Mouse (Mus musculus) limb, embryonic 13.5 days (tissue): ENCODE measurements around the gene Frs2. TPM values are rescaled to one million over a fixed set of nuclear protein-coding genes. Genes with fewer than 3 reads are reported as not detected.

Source experiments
- ATAC-seq: fragments of 200-750 bp; cut with Nextera tagmentation; 2 replicates; pipeline ENCODE4 v1.8.0; 2017; ENCODE audit warnings: low read depth, moderate number of reproducible peaks, moderate TSS enrichment; ENCODE audit not compliant: low FRiP score
- H3K27ac ChIP-seq: fragments of 300-500 bp; sonication (generic); 2 replicates; pipeline ENCODE4 v1.5.1; 2015; ENCODE audit warnings: inconsistent platforms, mild to moderate bottlenecking, moderate library complexity
- H3K27me3 ChIP-seq: fragments of 300-500 bp; sonication (generic); 2 replicates; pipeline ENCODE4 v1.6.1; 2015; ENCODE audit warnings: mild to moderate bottlenecking, inconsistent platforms
- H3K36me3 ChIP-seq: fragments of 300-500 bp; sonication (generic); 2 replicates; pipeline ENCODE4 v1.6.1; 2015; ENCODE audit warnings: inconsistent platforms, mild to moderate bottlenecking, moderate library complexity
- H3K4me1 ChIP-seq: fragments of 300-500 bp; sonication (generic); 2 replicates; pipeline ENCODE4 v1.6.1; 2015; ENCODE audit warnings: inconsistent platforms
- H3K4me2 ChIP-seq: fragments of 300-500 bp; sonication (generic); replicated peaks from 2 replicates; pipeline ENCODE4 v1.6.1; 2015; ENCODE audit warnings: inconsistent platforms, mild to moderate bottlenecking, moderate library complexity
- H3K4me3 ChIP-seq: fragments of 300-500 bp; sonication (generic); 2 replicates; pipeline ENCODE4 v1.5.1; 2015; ENCODE audit warnings: moderate library complexity, mild to moderate bottlenecking, inconsistent platforms
- H3K9ac ChIP-seq: fragments of 300-500 bp; sonication (generic); 2 replicates; pipeline ENCODE4 v1.6.1; 2015; ENCODE audit warnings: mild to moderate bottlenecking, inconsistent platforms
- H3K9me3 ChIP-seq: fragments of 300-500 bp; sonication (generic); 2 replicates; pipeline ENCODE4 v1.6.1; 2016; ENCODE audit warnings: inconsistent platforms
- WGBS: fragments of 180-500 bp; shearing (Covaris S2); methylation state at CpG from one replicate; pipeline ENCODE4 v1.1.7; 2015; 5-methylcytosine and 5-hydroxymethylcytosine counted together
- polyA plus RNA-seq: library from polyadenylated mRNA; unstranded; fragments of >200 nt; fragmentation: Nextera tagmentation; extraction: Ambion mirVana; gene quantifications from 2 replicates; pipeline ENCODE4 v1.2.1, GENCODE M21; 2015

The Frs2 gene
- polyA plus RNA-seq, 1 experiment from 2014 or later, result 21.8 TPM

- Histone ChIP-seq H3K9ac (no peak overlapping the region), H3K9me3 (no peaks in the 10 kb centered on the region), H3K4me3 (no peak overlapping the region), H3K4me2 (no peak overlapping the region), H3K4me1 (peaks cover 17% of the 10 kb centered on the region), H3K36me3 (no peaks in the 10 kb centered on the region), H3K27me3 (no peaks in the 10 kb centered on the region), H3K27ac (no peak overlapping the region)
- ATAC-seq, result no peak
- WGBS, result 95% methylated on average over 7 of the region's 7 CpGs
Observed at GRCm38 (mm10) chr10:117120051-117120666, 28.2 kb downstream of the Frs2 start.

- H3K36me3 ChIP-seq, result no peaks in the 10 kb centered on the region
- H3K9me3 ChIP-seq, result no peaks in the 10 kb centered on the region
- H3K27me3 ChIP-seq, result no peaks in the 10 kb centered on the region
- no peak for ATAC-seq
- H3K4me2 ChIP-seq, result no peak overlapping the region
- no peak overlapping the region for H3K27ac ChIP-seq
- H3K4me3 ChIP-seq, result no peak overlapping the region
- peaks cover 22% of the 10 kb centered on the region for H3K4me1 ChIP-seq
- H3K9ac ChIP-seq, result no peak overlapping the region
- 79% methylated on average over 11 of the region's 11 CpGs for WGBS
Observed at GRCm38 (mm10) chr10:117119531-117119930, 28.8 kb downstream of the Frs2 start.

- Histone ChIP-seq H3K27ac (no peak overlapping the region), H3K4me2 (no peak overlapping the region), H3K4me3 (no peak overlapping the region), H3K9ac (no peak overlapping the region), H3K27me3 (no peaks in the 10 kb centered on the region), H3K36me3 (no peaks in the 10 kb centered on the region), H3K9me3 (no peaks in the 10 kb centered on the region), H3K4me1 (peaks cover 25% of the 10 kb centered on the region)
- ATAC-seq, result no peak
- 75% methylated on average over 7 of the region's 7 CpGs for WGBS
Observed at GRCm38 (mm10) chr10:117118421-117118831, 29.9 kb downstream of the Frs2 start.

- no peak for ATAC-seq
- 54% methylated on average over 3 of the region's 3 CpGs for WGBS
- Histone ChIP-seq H3K27me3 (no peaks in the 10 kb centered on the region), H3K36me3 (no peaks in the 10 kb centered on the region), H3K9ac (no peak overlapping the region), H3K4me1 (peaks cover 37% of the 10 kb centered on the region), H3K4me3 (no peak overlapping the region), H3K4me2 (no peak overlapping the region), H3K9me3 (no peaks in the 10 kb centered on the region), H3K27ac (no peak overlapping the region)
Observed at GRCm38 (mm10) chr10:117115652-117116051, 32.7 kb downstream of the Frs2 start.

- Histone ChIP-seq H3K27me3 (no peaks in the 10 kb centered on the region), H3K9ac (no peak overlapping the region), H3K4me1 (peaks cover 38% of the 10 kb centered on the region), H3K9me3 (no peaks in the 10 kb centered on the region), H3K4me2 (no peak overlapping the region), H3K27ac (peak overlapping the region; percentile 0; the same call in 1 of the 2 replicates), H3K4me3 (no peak overlapping the region), H3K36me3 (no peaks in the 10 kb centered on the region; the same call in 1 of the 2 replicates)
- WGBS, result 31% methylated on average over 2 of the region's 2 CpGs
- no peak; the same call in 1 of the 2 replicates for ATAC-seq
Observed at GRCm38 (mm10) chr10:117112545-117112944, 35.8 kb downstream of the Frs2 start.

GRCm38 (mm10) chr10:117111455-117111854, 36.9 kb downstream of the Frs2 start:
- no peaks in the 10 kb centered on the region; the same call in 1 of the 2 replicates for H3K36me3 ChIP-seq
- ATAC-seq, result no peak
- H3K9ac ChIP-seq, result no peak overlapping the region
- H3K4me3 ChIP-seq, result no peak overlapping the region
- H3K27ac ChIP-seq, result no peak overlapping the region
- H3K4me2 ChIP-seq, result no peak overlapping the region
- WGBS, result 73% methylated on average over 7 of the region's 7 CpGs
- H3K27me3 ChIP-seq, result no peaks in the 10 kb centered on the region
- no peaks in the 10 kb centered on the region for H3K9me3 ChIP-seq
- H3K4me1 ChIP-seq, result peaks cover 42% of the 10 kb centered on the region

GRCm38 (mm10) chr10:117110271-117110670, 38.1 kb downstream of the Frs2 start:
- H3K4me2 ChIP-seq, result no peak overlapping the region
- H3K9me3 ChIP-seq, result no peaks in the 10 kb centered on the region
- no peak overlapping the region for H3K27ac ChIP-seq
- H3K27me3 ChIP-seq, result no peaks in the 10 kb centered on the region
- no peak overlapping the region for H3K9ac ChIP-seq
- peaks cover 37% of the 10 kb centered on the region for H3K4me1 ChIP-seq
- ATAC-seq, result no peak
- no peak overlapping the region for H3K4me3 ChIP-seq
- no peaks in the 10 kb centered on the region; the same call in 1 of the 2 replicates for H3K36me3 ChIP-seq
- WGBS, result 65% methylated on average over 3 of the region's 3 CpGs

GRCm38 (mm10) chr10:117106686-117107085, 41.6 kb downstream of the Frs2 start:
- no peak overlapping the region for H3K4me2 ChIP-seq
- WGBS, result 15% methylated on average over 3 of the region's 3 CpGs

GRCm38 (mm10) chr10:117106244-117106643, 42.1 kb downstream of the Frs2 start:
- WGBS, result 27% methylated on average over 4 of the region's 4 CpGs
- no peaks in the 10 kb centered on the region for H3K9me3 ChIP-seq
- no peak overlapping the region for H3K27ac ChIP-seq
- H3K27me3 ChIP-seq, result no peaks in the 10 kb centered on the region
- H3K4me3 ChIP-seq, result no peak overlapping the region
- ATAC-seq, result no peak
- H3K36me3 ChIP-seq, result no peaks in the 10 kb centered on the region; the same call in 1 of the 2 replicates
- H3K9ac ChIP-seq, result no peak overlapping the region
- H3K4me2 ChIP-seq, result no peak overlapping the region
- peaks cover 19% of the 10 kb centered on the region for H3K4me1 ChIP-seq

More at GRCm38 (mm10) chr10:117106686-117107085, 41.6 kb downstream of the Frs2 start:
- ATAC-seq, result no peak
- H3K4me3 ChIP-seq, result no peak overlapping the region
- peaks cover 22% of the 10 kb centered on the region for H3K4me1 ChIP-seq
- no peaks in the 10 kb centered on the region; the same call in 1 of the 2 replicates for H3K36me3 ChIP-seq
- no peaks in the 10 kb centered on the region for H3K27me3 ChIP-seq
- no peaks in the 10 kb centered on the region for H3K9me3 ChIP-seq
- H3K9ac ChIP-seq, result no peak overlapping the region
- H3K27ac ChIP-seq, result no peak overlapping the region

- H3K4me2 ChIP-seq, result no peak overlapping the region
- 67% methylated on average over 4 of the region's 4 CpGs for WGBS
- H3K27ac ChIP-seq, result 0 out of 2 replicates have a peak overlapping the region, but pooled peaks have one; percentile 22
- peaks cover 6% of the 10 kb centered on the region for H3K36me3 ChIP-seq
- ATAC-seq, result no peak
- H3K4me1 ChIP-seq, result peaks cover 15% of the 10 kb centered on the region
- no peak overlapping the region for H3K9ac ChIP-seq
- no peak overlapping the region for H3K4me3 ChIP-seq
- H3K27me3 ChIP-seq, result no peaks in the 10 kb centered on the region
- H3K9me3 ChIP-seq, result no peaks in the 10 kb centered on the region
Observed at GRCm38 (mm10) chr10:117105015-117105414, 43.3 kb downstream of the Frs2 start.

- Histone ChIP-seq H3K9me3 (no peaks in the 10 kb centered on the region), H3K27me3 (no peaks in the 10 kb centered on the region), H3K4me1 (peaks cover 13% of the 10 kb centered on the region), H3K27ac (no peak overlapping the region), H3K4me3 (no peak overlapping the region), H3K36me3 (peaks cover 7% of the 10 kb centered on the region), H3K9ac (no peak overlapping the region), H3K4me2 (no peak overlapping the region)
- no peak for ATAC-seq
Observed at GRCm38 (mm10) chr10:117103854-117104598, 44.3 kb downstream of the Frs2 start.

GRCm38 (mm10) chr10:117100175-117100574, 48.2 kb downstream of the Frs2 start:
- peaks cover 7% of the 10 kb centered on the region for H3K36me3 ChIP-seq
- no peaks in the 10 kb centered on the region for H3K27me3 ChIP-seq
- H3K4me1 ChIP-seq, result peaks cover 14% of the 10 kb centered on the region
- H3K4me3 ChIP-seq, result no peak overlapping the region
- 88% methylated on average over 5 of the region's 5 CpGs for WGBS
- no peaks in the 10 kb centered on the region for H3K9me3 ChIP-seq
- H3K4me2 ChIP-seq, result no peak overlapping the region
- no peak overlapping the region for H3K27ac ChIP-seq
- no peak for ATAC-seq
- no peak overlapping the region for H3K9ac ChIP-seq
